Mouse (Mus musculus): ENCODE results near the gene Bhlhe41.

- no peak for TF ChIP-seq CTCF (IDR thresholded peaks at IDR 0.05; ENCODE audit: extremely low read depth, insufficient read length, insufficient replicate concordance, low read depth, low read length)
- TF ChIP-seq POLR2A (IDR thresholded peaks at IDR 0.05; ENCODE audit: low read depth, low read length), result no peak
Measured at GRCm38 (mm10) chr6:145809566-145809965, 55.8 kb downstream of the Bhlhe41 start.

All from small intestine, adult 2 months (tissue).